In genomic region chr5:110558368-110558767, GRCm38 (mm10) we compare ENCODE assay signal across 9 mouse cellular contexts. TPM values are rescaled to one million over a fixed set of nuclear protein-coding genes. Genes with fewer than 3 reads are reported as not detected.
DNase-seq lines count a peak whose midpoint lies in the region; ATAC-seq and TF ChIP-seq lines count a peak whose summit lies in the region.
"Had no signal": no experiment of that assay in that cellular context is flagged by ENCODE, and none has a peak within 500 bp of the region (broad histone marks: within the 10 kb centered on the region; RNA-seq: fewer than 3 reads in every experiment).

No protein-coding gene starts in this region.

- no peak overlapping the region for H3K4me3 ChIP-seq in lung, adult 2 months (replicated peaks; ENCODE audit: extremely low read depth, low read depth, low read length)
- no peak overlapping the region for H3K4me3 ChIP-seq in intestine, embryonic 16.5 days (ENCODE audit: low read length)
- H3K4me3 ChIP-seq: embryonic facial prominence, embryonic 12.5 days; liver, embryonic 15.5 days had no signal

- H3K27me3 ChIP-seq in intestine, embryonic 16.5 days (replicated peaks; ENCODE audit: control insufficient read depth, insufficient read depth, low read length), result no peaks in the 10 kb centered on the region
- H3K27me3 ChIP-seq: embryonic facial prominence, embryonic 12.5 days; liver, embryonic 15.5 days had no signal

- no peaks in the 10 kb centered on the region for H3K36me3 ChIP-seq in intestine, embryonic 16.5 days (ENCODE audit: control insufficient read depth, insufficient read depth, low read length)
- H3K36me3 ChIP-seq: embryonic facial prominence, embryonic 12.5 days; liver, embryonic 15.5 days had no signal

- TF ChIP-seq CTCF in lung, adult 2 months (IDR thresholded peaks at IDR 0.05; ENCODE audit: insufficient read depth, low read length), result no peak

- H3K27ac ChIP-seq in intestine, embryonic 16.5 days (ENCODE audit: low read length), result no peak overlapping the region
- H3K27ac ChIP-seq: embryonic facial prominence, embryonic 12.5 days; liver, embryonic 15.5 days had no signal

- H3K4me2 ChIP-seq in intestine, embryonic 16.5 days (ENCODE audit: low read depth, low read length), result no peak overlapping the region
- H3K4me2 ChIP-seq: embryonic facial prominence, embryonic 12.5 days; liver, embryonic 15.5 days had no signal

- H3K9me3 ChIP-seq in intestine, embryonic 16.5 days (ENCODE audit: control insufficient read depth, low read length), result no peaks in the 10 kb centered on the region
- H3K9me3 ChIP-seq: embryonic facial prominence, embryonic 12.5 days; liver, embryonic 15.5 days had no signal

- no peak for TF ChIP-seq POLR2A in lung, adult 2 months (IDR thresholded peaks at IDR 0.05; ENCODE audit: borderline replicate concordance, extremely low read depth, low read depth, low read length)

- 9% methylated on average over 8 of the region's 8 CpGs for WGBS in lung, adult 2 months
- 6% methylated on average over 8 of the region's 8 CpGs for WGBS in intestine, embryonic 16.5 days

- ATAC-seq in erythroblast, adult 5-6 weeks (replicated peaks; ENCODE audit: low FRiP score, poor library complexity, severe bottlenecking), result no peak
- no peak for ATAC-seq in intestine, embryonic 16.5 days

- H3K4me1 ChIP-seq in lung, adult 2 months (ENCODE audit: control insufficient read depth, insufficient read depth, low read length), result no peaks in the 10 kb centered on the region
- H3K4me1 ChIP-seq in intestine, embryonic 16.5 days (ENCODE audit: control insufficient read depth, insufficient read depth, low read length), result no peaks in the 10 kb centered on the region
- H3K4me1 ChIP-seq: embryonic facial prominence, embryonic 12.5 days; liver, embryonic 15.5 days had no signal

- peak; percentile 45 for DNase-seq in right cerebral cortex, postnatal 14 days
- DNase-seq in right cerebral cortex, adult 2 months (ENCODE audit: low spot score in 2 of 2), result no peak
- DNase-seq in adrenal gland, postnatal 36 days, result peak; percentile 88 to 90
- DNase-seq in gastrocnemius, postnatal 25 days, result peak; percentile 19
- DNase-seq in lung, adult 2 months, result peak; percentile 54

- H3K9ac ChIP-seq in intestine, embryonic 16.5 days (ENCODE audit: low read depth, low read length), result no peak overlapping the region
- H3K9ac ChIP-seq: embryonic facial prominence, embryonic 12.5 days; liver, embryonic 15.5 days had no signal

RNA-seq across cellular contexts. Expression of gene Galnt9, which starts 14.2 kb away (rescaled TPM):
- under 1 TPM; 0.10 to 0.33 TPM for total RNA-seq in adrenal gland, postnatal 36 days (2021)
- total RNA-seq in gastrocnemius, postnatal 25 days (2021), result not detected
- 0.60 and 0.81 TPM in 2 replicates for polyA plus RNA-seq in lung, adult 2 months (2012; rRNA removed)
- total RNA-seq in erythroblast, adult 5-6 weeks (2015; ENCODE audit: low replicate concordance), result 1.7 and 5.0 TPM in 2 replicates
- total RNA-seq in erythroblast, adult 5-6 weeks (2017; ENCODE audit: low replicate concordance), result 3.6 and 4.0 TPM in 2 replicates
- 0.27 and 0.39 TPM in 2 replicates for polyA plus RNA-seq in intestine, embryonic 16.5 days (2015; fragmentation: Nextera tagmentation; extraction: Ambion mirVana)

Comparison
In these comparisons a context has a peak if more than half of its experiments do, and no peak if none do; other contexts are left out.
1. DNase-seq: peak in right cerebral cortex, postnatal 14 days (single experiment), adrenal gland, postnatal 36 days (2 of 2), gastrocnemius, postnatal 25 days (single experiment) and lung, adult 2 months (single experiment); none in right cerebral cortex, adult 2 months (0 of 2).